Mouse (Mus musculus) CH12.LX (cell line): ENCODE measurements at regions not wholly inside any gene's neighbourhood (a gene's known extent, or its start where the extent isn't known, plus 50 kb on each side); places are given as distances from the start of the nearest gene placed in this dataset.

Experiments
- DNase-seq: peaks from one replicate; pipeline ENCODE4 v3.0.0-alpha.2; 2013; ENCODE audit errors: extremely low read depth
- H3K27ac ChIP-seq: 2 replicates; pipeline ENCODE4 v1.5.1; 2012; ENCODE audit warnings: low read depth, mild to moderate bottlenecking, control low read depth, moderate library complexity; ENCODE audit not compliant: insufficient read depth
- H3K27me3 ChIP-seq: replicated peaks from 2 replicates; pipeline ENCODE3; 2012; ENCODE audit warnings: inconsistent platforms
- H3K36me3 ChIP-seq, 2 experiments: replicated peaks in 1 of 2; 2 replicates each; pipeline versions ENCODE3 to v1.6.1; 2012; ENCODE audit warnings: inconsistent platforms in 1 of 2, low read length in 1 of 2, mild to moderate bottlenecking in 1 of 2, mixed read lengths in 1 of 2, moderate library complexity in 1 of 2; ENCODE audit not compliant: control insufficient read depth in 1 of 2, insufficient read depth in 1 of 2
- H3K4me1 ChIP-seq, 2 experiments: 2 replicates each; pipeline ENCODE4 v1.6.1; 2012; ENCODE audit warnings: inconsistent platforms in 1 of 2, moderate library complexity in 1 of 2; ENCODE audit not compliant: insufficient read depth in 2 of 2, control insufficient read depth in 1 of 2
- H3K4me2 ChIP-seq: 2 replicates; pipeline ENCODE4 v1.6.1; 2012; ENCODE audit warnings: low read depth, mild to moderate bottlenecking, control low read depth; ENCODE audit not compliant: poor library complexity, insufficient read depth, severe bottlenecking
- H3K4me3 ChIP-seq, 3 experiments: fragments of 150-350 bp in 1 of 3; sonication (generic) in 1 of 3; replicated peaks in 1 of 3; 2 replicates each; pipeline versions ENCODE3 to v1.5.1; 2011 to 2012; ENCODE audit warnings: low read depth in 2 of 3, low read length in 2 of 3, mild to moderate bottlenecking in 2 of 3, moderate library complexity in 2 of 3, control low read depth in 1 of 3, improper control_type of control experiment in 1 of 3, inconsistent platforms in 1 of 3, mixed read lengths in 1 of 3; ENCODE audit not compliant: poor library complexity in 1 of 3
- H3K79me2 ChIP-seq: replicated peaks from 2 replicates; pipeline ENCODE4 v1.6.1; 2012; ENCODE audit warnings: mild to moderate bottlenecking, moderate library complexity; ENCODE audit not compliant: control insufficient read depth, poor library complexity, insufficient read depth, severe bottlenecking; ENCODE audit errors: extremely low read depth
- H3K9ac ChIP-seq: 2 replicates; pipeline ENCODE4 v1.6.1; 2012; ENCODE audit warnings: low read depth, mild to moderate bottlenecking, control low read depth, moderate library complexity; ENCODE audit not compliant: insufficient read depth
- H3K9me3 ChIP-seq: replicated peaks from 2 replicates; pipeline ENCODE3; 2012; ENCODE audit warnings: low read length, inconsistent platforms, mixed read lengths
- BHLHE40 ChIP-seq: IDR thresholded peaks from 2 replicates; pipeline ENCODE4 v1.6.1; 2011; ENCODE audit warnings: mild to moderate bottlenecking, low read depth, low read length, improper control_type of control experiment
- CHD1 ChIP-seq: IDR thresholded peaks from 2 replicates; pipeline ENCODE4 v1.6.1; 2012; ENCODE audit warnings: low read depth, low read length, improper control_type of control experiment, inconsistent platforms
- CHD2 ChIP-seq: IDR thresholded peaks from 2 replicates; pipeline ENCODE4 v1.6.1; 2011; ENCODE audit warnings: low read length, improper control_type of control experiment
- CTCF ChIP-seq, 2 experiments: IDR thresholded peaks in 1 of 2; conservative IDR thresholded peaks in 1 of 2; 2 replicates each; pipeline ENCODE4 v1.5.1; 2011 to 2012; ENCODE audit warnings: low read depth in 2 of 2, low read length in 2 of 2, improper control_type of control experiment in 1 of 2, inconsistent platforms in 1 of 2, mild to moderate bottlenecking in 1 of 2, moderate library complexity in 1 of 2
- E2F4 ChIP-seq: IDR thresholded peaks from 2 replicates; pipeline ENCODE4 v1.6.1; 2011; ENCODE audit warnings: low read depth, low read length, improper control_type of control experiment; ENCODE audit not compliant: insufficient replicate concordance
- ELF1 ChIP-seq: IDR thresholded peaks from 2 replicates; pipeline ENCODE4 v1.6.1; 2014; ENCODE audit warnings: low read depth, mild to moderate bottlenecking, inconsistent platforms, low read length, improper control_type of control experiment
- EP300 ChIP-seq: IDR thresholded peaks from 2 replicates; pipeline ENCODE4 v1.6.1; 2011; ENCODE audit warnings: low read length, improper control_type of control experiment
- ETS1 ChIP-seq: conservative IDR thresholded peaks from 2 replicates; pipeline ENCODE4 v1.6.1; 2012; ENCODE audit warnings: low read depth, mild to moderate bottlenecking, inconsistent platforms, low read length, improper control_type of control experiment, moderate library complexity
- GABPA ChIP-seq: IDR thresholded peaks from 2 replicates; pipeline ENCODE4 v1.6.1; 2012; ENCODE audit warnings: low read depth, low read length, improper control_type of control experiment, inconsistent platforms; ENCODE audit not compliant: insufficient replicate concordance
- IRF4 ChIP-seq: IDR thresholded peaks from 2 replicates; pipeline ENCODE4 v1.6.1; 2014; ENCODE audit warnings: low read depth, mild to moderate bottlenecking, inconsistent platforms, low read length, improper control_type of control experiment
- JUN ChIP-seq: IDR thresholded peaks from 2 replicates; pipeline ENCODE4 v1.6.1; 2011; ENCODE audit warnings: low read depth, mild to moderate bottlenecking, low read length, improper control_type of control experiment, moderate library complexity; ENCODE audit not compliant: insufficient read depth
- JUND ChIP-seq: conservative IDR thresholded peaks from 2 replicates; pipeline ENCODE4 v1.6.1; 2011; ENCODE audit warnings: low read depth, low read length, improper control_type of control experiment
- KAT2A ChIP-seq: IDR thresholded peaks from 2 replicates; pipeline ENCODE4 v1.6.1; 2012; ENCODE audit warnings: low read length, improper control_type of control experiment, inconsistent platforms; ENCODE audit not compliant: insufficient replicate concordance
- MAFK ChIP-seq: IDR thresholded peaks from 2 replicates; pipeline ENCODE4 v1.6.1; 2011; ENCODE audit warnings: low read length, improper control_type of control experiment; ENCODE audit not compliant: insufficient replicate concordance
- MAX ChIP-seq: IDR thresholded peaks from 2 replicates; pipeline ENCODE4 v1.6.1; 2011; ENCODE audit warnings: low read length, improper control_type of control experiment
- MAZ ChIP-seq: IDR thresholded peaks from 2 replicates; pipeline ENCODE4 v1.6.1; 2012; ENCODE audit warnings: low read depth, mild to moderate bottlenecking, inconsistent platforms, low read length, improper control_type of control experiment, moderate library complexity
- MEF2A ChIP-seq: IDR thresholded peaks from 2 replicates; pipeline ENCODE4 v1.6.1; 2014; ENCODE audit warnings: low read depth, mild to moderate bottlenecking, inconsistent platforms, low read length, improper control_type of control experiment, borderline replicate concordance
- MXI1 ChIP-seq: IDR thresholded peaks from 2 replicates; pipeline ENCODE4 v1.6.1; 2011; ENCODE audit warnings: mild to moderate bottlenecking, low read depth, low read length, improper control_type of control experiment
- MYC ChIP-seq: IDR thresholded peaks from 2 replicates; pipeline ENCODE4 v1.6.1; 2011; ENCODE audit warnings: low read depth, mild to moderate bottlenecking, improper control_type of control experiment, low read length
- NELFE ChIP-seq: IDR thresholded peaks from 2 replicates; pipeline ENCODE4 v1.6.1; 2011; ENCODE audit warnings: low read depth, low read length, improper control_type of control experiment
- NRF1 ChIP-seq: IDR thresholded peaks from 2 replicates; pipeline ENCODE4 v1.6.1; 2014; ENCODE audit warnings: low read depth, mild to moderate bottlenecking, inconsistent platforms, low read length, improper control_type of control experiment, moderate library complexity
- PAX5 ChIP-seq: IDR thresholded peaks from 2 replicates; pipeline ENCODE4 v1.6.1; 2012; ENCODE audit warnings: low read length, inconsistent platforms, mixed read lengths
- POLR2A ChIP-seq: IDR thresholded peaks from 2 replicates; pipeline ENCODE4 v1.6.1; 2011; ENCODE audit warnings: low read depth, mild to moderate bottlenecking, improper control_type of control experiment, low read length
- POLR2AphosphoS2 ChIP-seq: IDR thresholded peaks from 2 replicates; pipeline ENCODE4 v1.6.1; 2011; ENCODE audit warnings: low read depth, low read length, improper control_type of control experiment
- RAD21 ChIP-seq: IDR thresholded peaks from 2 replicates; pipeline ENCODE4 v1.6.1; 2011; ENCODE audit warnings: low read depth, mild to moderate bottlenecking, low read length, improper control_type of control experiment, moderate library complexity
- RCOR1 ChIP-seq: conservative IDR thresholded peaks from 2 replicates; pipeline ENCODE4 v1.6.1; 2012; ENCODE audit warnings: low read depth, mild to moderate bottlenecking, inconsistent platforms, low read length, improper control_type of control experiment
- SIN3A ChIP-seq: IDR thresholded peaks from 2 replicates; pipeline ENCODE4 v1.6.1; 2012; ENCODE audit warnings: low read length, improper control_type of control experiment, inconsistent platforms
- SMC3 ChIP-seq: IDR thresholded peaks from 2 replicates; pipeline ENCODE4 v1.6.1; 2011; ENCODE audit warnings: low read depth, low read length, improper control_type of control experiment
- TBP ChIP-seq: conservative IDR thresholded peaks from 2 replicates; pipeline ENCODE4 v1.6.1; 2011; ENCODE audit warnings: low read depth, low read length, improper control_type of control experiment
- TCF12 ChIP-seq: IDR thresholded peaks from 2 replicates; pipeline ENCODE4 v1.6.1; 2014; ENCODE audit warnings: low read depth, mild to moderate bottlenecking, inconsistent platforms, low read length, improper control_type of control experiment
- UBTF ChIP-seq: IDR thresholded peaks from 2 replicates; pipeline ENCODE4 v1.6.1; 2012; ENCODE audit warnings: low read depth, mild to moderate bottlenecking, inconsistent platforms, low read length, improper control_type of control experiment, moderate library complexity
- USF1 ChIP-seq: IDR thresholded peaks from 2 replicates; pipeline ENCODE4 v1.6.1; 2014; ENCODE audit warnings: low read depth, mild to moderate bottlenecking, inconsistent platforms, low read length, improper control_type of control experiment
- USF2 ChIP-seq: conservative IDR thresholded peaks from 2 replicates; pipeline ENCODE4 v1.6.1; 2011; ENCODE audit warnings: low read depth, low read length, improper control_type of control experiment
- ZC3H11A ChIP-seq: IDR thresholded peaks from 2 replicates; pipeline ENCODE4 v1.6.1; 2012; ENCODE audit warnings: low read depth, mild to moderate bottlenecking, inconsistent platforms, low read length, improper control_type of control experiment
- ZKSCAN1 ChIP-seq: IDR thresholded peaks from 2 replicates; pipeline ENCODE4 v1.6.1; 2012; ENCODE audit warnings: low read depth, inconsistent platforms, low read length, improper control_type of control experiment, borderline replicate concordance
- ZMIZ1 ChIP-seq: IDR thresholded peaks from 2 replicates; pipeline ENCODE4 v1.6.1; 2012; ENCODE audit warnings: low read depth, mild to moderate bottlenecking, inconsistent platforms, low read length, improper control_type of control experiment
- ZNF384 ChIP-seq: IDR thresholded peaks from 2 replicates; pipeline ENCODE4 v1.6.1; 2012; ENCODE audit warnings: low read depth, low read length, improper control_type of control experiment, inconsistent platforms
- dilution Hi-C: fragments of 300-500 bp; cut with MboI; formaldehyde crosslinking; loops from 2 replicates; pipeline ENCODE4 v1.14.3; 2020; ENCODE audit warnings: low sequenced_read_pairs; ENCODE audit not compliant: extremely low pct_unique_long_range_greater_than_20kb, extremely low pct_ligation_motif_present
- in situ Hi-C: fragments of 300-500 bp; cut with MboI; formaldehyde crosslinking; loops from 3 replicates; pipeline ENCODE4 v1.14.3; 2019; ENCODE audit warnings: low sequenced_read_pairs, low pct_ligation_motif_present, low pct_unique_long_range_greater_than_20kb, mixed read lengths

GRCm38 (mm10) chr14:102805936-102806923 lies 176.2 kb downstream of the Kctd12 start:
- no peaks in the 10 kb centered on the region for H3K36me3 ChIP-seq
- no peaks in the 10 kb centered on the region for H3K27me3 ChIP-seq
- peak overlapping the region; percentile 92 for H3K9ac ChIP-seq
- dilution Hi-C loops, result loop anchor here (25.0 kb wide), 1 partner anchor 181 kb away; the partner anchor contains the start of gene Kctd12
- peak overlapping the region; percentile 100 for H3K27ac ChIP-seq
- H3K4me1 ChIP-seq, result peaks cover 17 to 48% of the 10 kb centered on the region in 2 experiments
- H3K4me3 ChIP-seq, result peak overlapping the region; percentile 24 to 56 (median 44)
- peak; percentile 83 for DNase-seq
- peak overlapping the region; percentile 67 for H3K4me2 ChIP-seq
- no peaks in the 10 kb centered on the region for H3K9me3 ChIP-seq
- in situ Hi-C loops, result loop anchor here (5.0 kb wide), 1 partner anchor 176 kb away; the partner anchor contains the start of gene Kctd12
- H3K79me2 ChIP-seq, result no peaks in the 10 kb centered on the region
- TF ChIP-seq NRF1 (peak; percentile 4; the same call in 1 of the 2 replicates), CHD2 (no peak; the same call in 1 of the 2 replicates), KAT2A (no peak), CTCF (conservative IDR thresholded peaks at IDR 0.05 in 1 of 2, IDR thresholded peaks at IDR 0.05 in 1 of 2; ENCODE audit: low read depth in 2 of 2, low read length in 2 of 2) (peak in 1 of 2 experiments; percentile 73; a peak in 2 of 4 replicates), TBP (peak; percentile 83), MAX (peak; percentile 97), PAX5 (no peak), RAD21 (peak; percentile 57), ZMIZ1 (peak; percentile 31), SMC3 (peak; percentile 59), MAFK (peak; percentile 64), EP300 (peak; percentile 40), GABPA (no peak), RCOR1 (no peak; the same call in 1 of the 2 replicates), NELFE (peak; percentile 47), USF1 (peak; percentile 92), BHLHE40 (peak; percentile 93), ETS1 (peak; percentile 67), ZNF384 (no peak; the same call in 1 of the 2 replicates), USF2 (peak; percentile 94), E2F4 (no peak), ELF1 (peak; percentile 57), POLR2AphosphoS2 (no peak), IRF4 (peak; percentile 64; the same call in 1 of the 2 replicates), MEF2A (peak; percentile 62; the same call in 1 of the 2 replicates), ZC3H11A (no peak; the same call in 1 of the 2 replicates), UBTF (no peak), CHD1 (peak; percentile 71), JUN (peak; percentile 17; the same call in 1 of the 2 replicates), ZKSCAN1 (no peak), MAZ (no peak), MYC (peak; percentile 72; the same call in 1 of the 2 replicates), POLR2A (peak; percentile 50; the same call in 1 of the 2 replicates), JUND (0 out of 2 replicates have a peak, but pooled peaks have one; percentile 6), SIN3A (peak; percentile 28; the same call in 1 of the 2 replicates), TCF12 (peak; percentile 69; the same call in 1 of the 2 replicates), MXI1 (peak; percentile 35)
